Mouse (Mus musculus): Measurements from ENCODE around the gene Clec2l. TPM values are rescaled to one million over a fixed set of nuclear protein-coding genes. Genes with fewer than 3 reads are reported as not detected.
"Not testable (repeated sequence)": the region's sequence is repeated elsewhere in the genome, so short reads cannot be mapped to it uniquely, and the experiment has no call there.

Gene Clec2l
- polyA plus RNA-seq, 1 experiment = not detected

GRCm38 (mm10) chr6:38661626-38662025 is 1.2 kb upstream of the Clec2l start:
- TF ChIP-seq CTCF (IDR thresholded peaks at IDR 0.05; ENCODE audit: low read depth, low read length) (no peak), POLR2A (IDR thresholded peaks at IDR 0.05; ENCODE audit: borderline replicate concordance, low read depth, low read length) (no peak)
- Histone ChIP-seq H3K4me1 (ENCODE audit: control insufficient read depth, insufficient read depth, low read length) (peaks cover 4% of the 10 kb centered on the region; the same call in 1 of the 2 replicates), H3K4me3 (ENCODE audit: insufficient read depth, low read length) (no peak overlapping the region), H3K27ac (ENCODE audit: insufficient read depth, low read depth, low read length) (no peak overlapping the region)

GRCm38 (mm10) chr6:38669580-38669979 is 6.7 kb downstream of the Clec2l start:
- TF ChIP-seq CTCF (IDR thresholded peaks at IDR 0.05; ENCODE audit: low read depth, low read length) (no peak), POLR2A (IDR thresholded peaks at IDR 0.05; ENCODE audit: borderline replicate concordance, low read depth, low read length) (no peak)
- H3K4me3 ChIP-seq (ENCODE audit: insufficient read depth, low read length) = no peak overlapping the region
- peaks cover 5% of the 10 kb centered on the region; the same call in 1 of the 2 replicates for H3K4me1 ChIP-seq (ENCODE audit: control insufficient read depth, insufficient read depth, low read length)
- no peak overlapping the region for H3K27ac ChIP-seq (ENCODE audit: insufficient read depth, low read depth, low read length)

GRCm38 (mm10) chr6:38670488-38670887 is 7.6 kb downstream of the Clec2l start:
- H3K27ac ChIP-seq (ENCODE audit: insufficient read depth, low read depth, low read length); H3K4me3 ChIP-seq (ENCODE audit: insufficient read depth, low read length); H3K4me1 ChIP-seq (ENCODE audit: control insufficient read depth, insufficient read depth, low read length): not testable (repeated sequence)

GRCm38 (mm10) chr6:38671270-38671669 is 8.4 kb downstream of the Clec2l start:
- no peak overlapping the region for H3K4me3 ChIP-seq (ENCODE audit: insufficient read depth, low read length)

GRCm38 (mm10) chr6:38672011-38672410 is 9.1 kb downstream of the Clec2l start:
- H3K4me3 ChIP-seq (ENCODE audit: insufficient read depth, low read length) = no peak overlapping the region
- TF ChIP-seq CTCF (IDR thresholded peaks at IDR 0.05; ENCODE audit: low read depth, low read length) = no peak
- H3K27ac ChIP-seq (ENCODE audit: insufficient read depth, low read depth, low read length) = no peak overlapping the region
- H3K4me1 ChIP-seq (ENCODE audit: control insufficient read depth, insufficient read depth, low read length) = peaks cover 3% of the 10 kb centered on the region; the same call in 1 of the 2 replicates

More at GRCm38 (mm10) chr6:38671270-38671669, 8.4 kb downstream of the Clec2l start:
- no peak for TF ChIP-seq CTCF (IDR thresholded peaks at IDR 0.05; ENCODE audit: low read depth, low read length)
- H3K4me1 ChIP-seq (ENCODE audit: control insufficient read depth, insufficient read depth, low read length) = peaks cover 3% of the 10 kb centered on the region; the same call in 1 of the 2 replicates
- no peak overlapping the region for H3K27ac ChIP-seq (ENCODE audit: insufficient read depth, low read depth, low read length)

- Histone ChIP-seq H3K4me1 (ENCODE audit: control insufficient read depth, insufficient read depth, low read length) (no peaks in the 10 kb centered on the region), H3K27ac (ENCODE audit: insufficient read depth, low read depth, low read length) (no peak overlapping the region), H3K4me3 (ENCODE audit: insufficient read depth, low read length) (no peak overlapping the region)
- no peak for TF ChIP-seq CTCF (IDR thresholded peaks at IDR 0.05; ENCODE audit: low read depth, low read length)
- no peak for TF ChIP-seq POLR2A (IDR thresholded peaks at IDR 0.05; ENCODE audit: borderline replicate concordance, low read depth, low read length)
These were observed 13.3 kb downstream of the Clec2l start for GRCm38 (mm10) chr6:38676217-38676616.

- Histone ChIP-seq H3K27ac (ENCODE audit: insufficient read depth, low read depth, low read length) (no peak overlapping the region), H3K4me3 (ENCODE audit: insufficient read depth, low read length) (no peak overlapping the region), H3K4me1 (ENCODE audit: control insufficient read depth, insufficient read depth, low read length) (no peaks in the 10 kb centered on the region)
- TF ChIP-seq CTCF (IDR thresholded peaks at IDR 0.05; ENCODE audit: low read depth, low read length) (no peak), POLR2A (IDR thresholded peaks at IDR 0.05; ENCODE audit: borderline replicate concordance, low read depth, low read length) (no peak)
These were observed 13.9 kb downstream of the Clec2l start for GRCm38 (mm10) chr6:38676723-38677122.

GRCm38 (mm10) chr6:38677629-38678028 is 14.8 kb downstream of the Clec2l start:
- H3K4me1 ChIP-seq (ENCODE audit: control insufficient read depth, insufficient read depth, low read length) = no peaks in the 10 kb centered on the region
- no peak for TF ChIP-seq CTCF (IDR thresholded peaks at IDR 0.05; ENCODE audit: low read depth, low read length)
- no peak overlapping the region for H3K4me3 ChIP-seq (ENCODE audit: insufficient read depth, low read length)
- H3K27ac ChIP-seq (ENCODE audit: insufficient read depth, low read depth, low read length) = no peak overlapping the region

- H3K4me3 ChIP-seq (ENCODE audit: insufficient read depth, low read length) = no peak overlapping the region
- TF ChIP-seq CTCF (IDR thresholded peaks at IDR 0.05; ENCODE audit: low read depth, low read length) = no peak
- no peak for TF ChIP-seq POLR2A (IDR thresholded peaks at IDR 0.05; ENCODE audit: borderline replicate concordance, low read depth, low read length)
- H3K4me1 ChIP-seq (ENCODE audit: control insufficient read depth, insufficient read depth, low read length) = no peaks in the 10 kb centered on the region
These were observed 19.7 kb downstream of the Clec2l start for GRCm38 (mm10) chr6:38682532-38682931.

GRCm38 (mm10) chr6:38687216-38687615 is 24.3 kb downstream of the Clec2l start:
- H3K4me3 ChIP-seq (ENCODE audit: insufficient read depth, low read length) = no peak overlapping the region
- peaks cover 2% of the 10 kb centered on the region; the same call in 1 of the 2 replicates for H3K4me1 ChIP-seq (ENCODE audit: control insufficient read depth, insufficient read depth, low read length)
- TF ChIP-seq CTCF (IDR thresholded peaks at IDR 0.05; ENCODE audit: low read depth, low read length) = peak; percentile 92
- no peak for TF ChIP-seq POLR2A (IDR thresholded peaks at IDR 0.05; ENCODE audit: borderline replicate concordance, low read depth, low read length)
- no peak overlapping the region for H3K27ac ChIP-seq (ENCODE audit: insufficient read depth, low read depth, low read length)

More at GRCm38 (mm10) chr6:38682532-38682931, 19.7 kb downstream of the Clec2l start:
- H3K27ac ChIP-seq (ENCODE audit: insufficient read depth, low read depth, low read length) = no peak overlapping the region

GRCm38 (mm10) chr6:38688841-38689240 is 26.0 kb downstream of the Clec2l start:
- TF ChIP-seq CTCF (IDR thresholded peaks at IDR 0.05; ENCODE audit: low read depth, low read length) = no peak
- no peak for TF ChIP-seq POLR2A (IDR thresholded peaks at IDR 0.05; ENCODE audit: borderline replicate concordance, low read depth, low read length)
- H3K4me3 ChIP-seq (ENCODE audit: insufficient read depth, low read length) = no peak overlapping the region
- peaks cover 2% of the 10 kb centered on the region; the same call in 1 of the 2 replicates for H3K4me1 ChIP-seq (ENCODE audit: control insufficient read depth, insufficient read depth, low read length)
- H3K27ac ChIP-seq (ENCODE audit: insufficient read depth, low read depth, low read length) = no peak overlapping the region

Data from bone marrow macrophage, adult 2 months (primary cell).